Mouse (Mus musculus) left cerebral cortex, postnatal 25 days (tissue): Measurements from ENCODE around the gene Mrpl43. TPM values are rescaled to one million over a fixed set of nuclear protein-coding genes. Genes with fewer than 3 reads are reported as not detected.
"Not testable (repeated sequence)": the region's sequence is repeated elsewhere in the genome, so short reads cannot be mapped to it uniquely, and the experiment has no call there.

Source experiments
- DNase-seq, 2 experiments: peaks; one replicate each; pipeline ENCODE4 v3.0.0; 2022; ENCODE audit warnings: low spot score in 2 of 2, mixed read lengths in 1 of 2
- intact Hi-C: fragments of 180-260 bp; cut with DNase I; formaldehyde crosslinking; loops from one replicate; pipeline ENCODE4 v1.15.1; 2025
- total RNA-seq, 2 experiments: library from RNA; stranded (reverse); gene quantifications; 2 replicates each; pipeline ENCODE4 v1.2.3; 2021

Gene Mrpl43
- 10 to 100 TPM; 40.2 to 44.2 TPM for total RNA-seq

DNA sequence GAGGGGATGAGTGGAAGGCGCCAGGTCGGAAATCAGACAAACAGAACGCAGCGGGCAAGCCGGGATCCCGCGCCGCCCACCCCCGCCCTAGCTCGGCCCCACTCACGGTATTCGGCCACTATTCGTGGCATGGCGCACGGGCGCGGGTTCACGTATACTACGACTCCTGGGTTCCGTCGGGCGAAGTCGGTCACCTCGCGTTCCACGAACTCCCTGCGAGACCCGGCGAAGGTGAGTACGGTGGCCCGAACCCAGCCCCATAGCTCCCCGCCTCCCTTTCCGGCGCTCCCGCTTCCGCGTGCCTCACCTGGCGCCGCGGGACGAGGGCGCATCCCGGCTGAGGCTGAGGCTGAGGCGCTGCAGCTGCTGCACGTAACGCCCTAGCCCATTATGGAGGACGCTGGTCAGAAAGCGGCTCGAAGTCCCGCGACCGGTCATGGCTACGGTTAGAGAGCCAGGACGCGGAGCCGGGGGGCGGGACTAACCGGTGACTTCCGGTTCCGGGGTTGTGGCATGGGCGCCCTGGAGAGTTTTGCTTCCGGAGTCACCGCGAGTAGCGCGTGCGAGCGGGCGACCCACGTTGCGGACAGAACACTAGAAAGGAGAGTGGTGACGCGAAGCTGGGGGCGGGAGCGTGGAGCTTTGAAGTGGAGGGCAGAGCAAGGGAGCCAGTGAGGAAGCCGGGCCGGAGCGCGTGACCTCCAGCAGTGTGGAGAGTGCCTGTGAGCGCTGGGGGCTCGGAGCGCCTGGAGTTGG lies at the start of gene Mrpl43:
Mrpl43 (minus strand) TSS at position 486 of the 756 bp plus-strand sequence.
- peak; percentile 96 to 98 for DNase-seq
- intact Hi-C loops = no loop called here

DNA sequence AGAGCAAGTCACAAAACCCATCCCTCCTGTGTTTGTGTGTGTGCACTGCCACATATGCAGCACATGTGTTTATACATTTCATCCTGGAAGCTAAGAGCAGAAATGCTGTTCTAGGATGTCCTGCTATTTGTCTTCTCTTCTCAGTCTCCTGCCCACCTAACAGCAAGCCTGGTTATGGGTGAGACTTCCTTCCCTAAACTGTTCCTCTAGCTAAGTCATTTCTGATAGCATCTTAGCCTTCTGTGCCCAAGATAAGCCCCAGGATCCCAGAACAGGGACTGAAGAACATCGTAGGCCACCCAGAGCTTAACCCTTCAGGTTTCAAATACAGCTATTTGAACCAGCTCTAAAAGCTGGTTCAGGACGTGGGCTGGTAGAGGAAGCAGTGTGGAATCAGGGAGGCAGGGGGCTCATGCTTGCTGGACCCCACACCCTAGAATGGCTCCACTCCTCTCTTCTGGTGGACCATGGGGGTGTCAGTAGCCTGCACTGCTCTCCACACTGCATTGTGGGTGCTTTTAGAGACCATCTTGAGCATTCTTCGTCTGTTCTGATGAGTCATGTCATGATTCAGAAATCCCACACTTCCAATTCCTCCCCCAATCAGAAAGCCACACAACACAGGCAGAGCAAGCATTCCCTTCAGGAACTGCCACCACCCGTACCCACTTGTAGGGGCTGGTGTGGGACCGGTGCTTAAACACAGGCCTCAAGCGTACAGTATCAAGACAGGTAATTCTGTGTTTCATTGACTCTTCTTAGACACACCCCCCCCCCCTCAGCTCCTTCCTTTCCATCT lies 48.8 kb upstream of the Mrpl43 start:
- DNase-seq = peak in 1 of 2 experiments; percentile 86
- intact Hi-C loops = no loop called here

DNA sequence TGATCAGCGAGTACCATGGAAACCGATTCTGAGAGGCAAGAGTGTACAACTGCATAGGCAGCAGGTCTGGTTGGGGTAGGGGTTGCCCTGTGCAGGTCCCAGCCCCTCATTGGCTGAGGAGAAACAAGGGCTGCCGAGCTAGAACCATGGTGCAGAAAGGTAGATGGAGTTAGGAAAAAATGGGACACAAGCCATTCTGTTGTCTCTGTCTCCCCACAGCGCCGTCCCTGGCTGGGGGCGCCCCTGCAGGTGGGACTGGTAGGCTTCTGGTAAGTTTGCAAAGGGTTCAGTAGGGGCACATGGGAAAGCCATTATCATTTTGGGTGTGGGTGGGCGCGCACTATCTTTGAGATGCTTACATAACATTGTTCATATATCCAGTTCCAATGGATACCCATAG lies 47.2 kb upstream of the Mrpl43 start:
- DNase-seq = no peak
- intact Hi-C loops = no loop called here

DNA sequence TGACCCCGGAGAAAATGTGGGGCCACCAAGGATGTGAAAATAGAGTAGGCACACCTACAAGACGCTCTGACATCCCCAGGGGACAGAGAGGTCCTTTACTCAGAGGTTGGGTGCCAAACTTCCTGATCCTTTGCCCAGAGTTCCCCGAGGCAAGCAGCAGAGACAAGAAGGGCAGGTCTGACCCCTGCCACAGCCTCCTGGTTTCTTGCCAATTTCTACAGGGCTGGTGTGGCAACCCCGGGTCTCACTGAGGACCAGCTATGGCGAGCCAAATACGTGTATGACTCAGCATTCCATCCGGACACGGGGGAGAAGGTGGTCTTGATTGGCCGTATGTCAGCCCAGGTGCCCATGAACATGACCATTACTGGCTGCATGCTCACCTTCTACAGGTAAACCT lies 43.3 kb upstream of the Mrpl43 start:
- intact Hi-C loops = loop anchor here (5.0 kb wide), 1 partner anchor 117 kb away; the partner anchor contains the start of gene Slf2
- DNase-seq = no peak

DNA sequence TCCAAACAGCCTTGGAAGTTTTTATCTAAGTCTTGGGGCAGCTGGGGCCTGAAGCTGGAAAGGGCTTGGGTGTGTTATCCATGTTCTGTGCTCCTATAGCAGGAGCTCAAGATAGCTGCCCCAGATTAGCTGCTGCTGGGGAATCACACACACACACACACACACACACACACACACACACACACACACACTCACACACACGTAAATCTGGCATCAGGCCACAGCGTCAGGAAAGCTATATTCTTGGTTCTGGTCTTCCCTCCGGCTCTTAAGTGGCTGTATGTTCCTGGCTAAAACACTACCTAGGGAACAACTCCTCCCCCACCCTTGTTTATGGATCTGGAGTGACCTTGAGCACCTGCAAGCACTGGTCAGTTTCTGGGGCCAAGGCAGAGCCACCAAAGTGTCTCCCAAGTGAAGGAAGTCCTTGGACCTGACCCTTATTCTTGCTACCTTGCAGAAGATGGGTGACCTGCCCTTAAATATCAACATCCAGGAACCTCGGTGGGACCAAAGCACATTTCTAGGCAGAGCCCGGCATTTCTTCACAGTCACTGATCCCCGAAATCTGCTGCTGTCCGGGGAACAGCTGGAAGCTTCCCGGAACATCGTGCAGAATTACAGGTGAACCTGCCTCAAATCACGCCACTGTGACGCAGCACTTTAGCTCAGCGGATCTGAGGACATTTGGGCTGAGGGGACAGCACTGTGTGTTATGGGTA lies 42.6 kb upstream of the Mrpl43 start:
- intact Hi-C loops = loop anchor here (1.0 to 5.0 kb wide), 2 partner anchors 32 to 117 kb away; partner anchors contain the start of gene Slf2
- DNase-seq = no peak

DNA sequence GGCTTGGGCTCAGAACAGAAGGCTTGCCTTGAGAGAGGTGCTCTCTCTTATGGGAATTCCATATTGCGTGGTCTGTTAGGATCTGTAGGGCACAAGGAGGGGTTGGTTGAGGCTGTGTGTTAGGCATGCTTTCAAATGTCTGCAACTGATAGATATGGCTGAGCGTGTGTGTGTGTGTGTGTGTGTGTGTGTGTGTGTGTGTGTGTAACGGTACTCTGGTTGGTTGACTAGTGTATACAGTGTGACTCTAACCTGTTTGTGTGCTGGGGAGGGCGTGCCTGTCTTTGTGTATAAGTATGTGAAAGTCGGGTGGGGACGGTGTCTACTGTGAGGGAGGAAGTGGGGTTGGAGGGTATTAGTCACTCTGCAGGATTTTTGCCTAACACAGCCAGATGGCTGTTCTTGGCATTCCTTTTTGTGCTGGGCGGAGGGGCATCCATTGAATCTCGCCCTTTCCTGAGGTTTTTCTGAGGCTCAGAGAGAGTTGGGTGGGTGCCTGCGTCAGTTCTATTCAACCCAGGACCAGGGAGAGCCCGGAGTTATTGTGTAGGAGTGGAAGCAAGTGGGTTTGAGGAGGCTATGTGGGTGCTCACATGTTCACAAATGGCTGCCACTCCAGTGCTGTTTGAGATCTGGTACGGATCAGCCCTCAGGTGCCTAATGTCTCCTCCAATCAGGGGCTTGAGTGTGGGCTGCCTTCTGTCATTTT lies 41.8 kb upstream of the Mrpl43 start:
- DNase-seq = peak; percentile 76 to 98
- intact Hi-C loops = loop anchor here (1.0 to 5.0 kb wide), 2 partner anchors 31 to 116 kb away; partner anchors contain the start of gene Slf2

DNA sequence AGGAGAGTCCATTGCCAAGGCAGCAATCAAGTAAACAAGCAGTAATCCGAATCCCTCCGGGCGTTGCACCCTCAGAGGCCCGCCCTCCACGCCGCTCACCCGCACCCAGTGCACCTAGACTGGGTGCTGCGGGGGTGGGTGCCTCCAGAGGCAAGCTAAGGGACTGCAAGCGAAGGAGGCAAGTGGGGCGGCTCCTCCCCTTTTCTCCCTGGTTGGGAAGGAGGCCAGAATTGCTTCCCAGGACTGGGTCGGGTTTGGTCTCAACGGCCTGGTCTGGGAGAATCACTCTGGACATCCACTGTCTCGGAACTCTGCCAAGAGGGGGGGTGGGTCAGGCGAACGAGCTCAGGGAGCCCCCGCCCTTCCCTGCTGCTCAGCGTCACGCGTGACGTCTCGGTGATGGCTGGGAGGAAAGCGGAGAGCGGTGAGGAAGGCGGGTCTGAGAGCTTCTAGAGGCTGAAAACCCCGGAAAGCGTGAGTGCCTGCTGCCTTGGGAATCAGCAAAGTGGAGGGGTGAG lies 41.2 kb upstream of the Mrpl43 start, which contains the start of gene Sfxn3:
Sfxn3 (plus strand) TSS at position 87 of the 518 bp plus-strand sequence.
- intact Hi-C loops = loop anchor here (5.0 kb wide), 1 partner anchor 115 kb away; the partner anchor contains the start of gene Slf2
- peak; percentile 92 to 96 for DNase-seq

DNA sequence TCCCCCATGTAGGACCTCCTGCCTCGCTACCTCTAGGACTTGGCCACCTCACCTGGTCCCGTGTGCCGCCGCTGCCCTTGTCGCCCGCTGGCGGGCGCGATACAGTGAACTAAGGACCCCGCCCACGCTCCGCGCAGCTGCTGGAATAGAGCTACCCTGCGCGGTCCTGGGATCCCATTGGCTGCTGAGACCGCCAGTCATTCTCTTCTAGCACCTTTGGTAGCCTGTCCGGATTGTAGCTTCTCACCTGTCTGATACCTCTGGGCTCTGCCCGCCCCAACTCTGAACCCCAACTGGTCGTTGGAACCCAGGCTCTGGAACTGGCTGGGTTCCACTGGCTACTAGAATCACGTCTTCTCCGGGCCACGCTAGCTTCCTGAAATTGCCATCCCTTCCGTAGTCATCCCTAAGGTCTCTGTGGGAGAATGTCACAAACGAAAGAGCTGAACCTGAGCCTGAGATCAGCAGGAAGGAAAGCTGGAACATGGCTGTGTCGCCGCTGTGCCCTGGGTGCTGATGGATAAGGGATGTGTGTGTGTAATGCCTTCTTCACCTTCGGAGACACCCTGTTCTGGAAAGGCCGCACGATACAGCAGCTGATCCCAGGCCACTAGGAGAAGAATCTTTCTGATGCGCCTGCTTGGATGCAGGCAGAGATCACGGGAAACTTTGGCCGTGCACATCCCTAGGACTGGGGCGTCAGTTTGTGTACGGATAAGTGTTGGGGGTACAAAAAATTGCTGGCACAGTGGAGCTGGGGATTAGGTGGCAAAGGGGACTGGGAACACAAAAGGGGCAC lies 40.5 kb upstream of the Mrpl43 start:
- intact Hi-C loops = loop anchor here (5.0 kb wide), 1 partner anchor 114 kb away; the partner anchor contains the start of gene Slf2
- peak; percentile 88 to 89 for DNase-seq

DNA sequence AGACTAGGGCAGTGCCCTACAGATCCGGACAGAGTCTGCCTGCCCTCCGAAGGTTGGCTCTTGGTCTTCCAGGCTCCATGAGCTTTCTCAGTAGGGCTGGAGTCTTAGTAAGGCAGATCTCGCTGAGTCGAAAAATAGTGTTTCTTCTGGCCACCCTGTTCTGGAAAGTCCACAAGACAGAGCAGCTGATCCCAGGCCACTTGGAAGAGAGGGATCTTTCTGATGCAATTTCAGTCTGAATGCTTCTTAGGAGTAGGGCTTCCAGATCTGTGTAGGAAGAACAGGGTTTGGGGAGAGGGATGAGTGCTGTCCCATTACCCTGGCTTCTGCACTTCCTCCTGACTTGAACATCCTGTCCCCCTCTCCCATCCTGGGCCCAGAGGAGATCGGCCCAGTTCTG lies 39.4 kb upstream of the Mrpl43 start, which contains the start of gene Pdzd7:
Pdzd7 (minus strand) TSS at position 67 of the 400 bp plus-strand sequence.
- DNase-seq = no peak
- intact Hi-C loops = loop anchor here (5.0 kb wide), 1 partner anchor 113 kb away; the partner anchor contains the start of gene Slf2

DNA sequence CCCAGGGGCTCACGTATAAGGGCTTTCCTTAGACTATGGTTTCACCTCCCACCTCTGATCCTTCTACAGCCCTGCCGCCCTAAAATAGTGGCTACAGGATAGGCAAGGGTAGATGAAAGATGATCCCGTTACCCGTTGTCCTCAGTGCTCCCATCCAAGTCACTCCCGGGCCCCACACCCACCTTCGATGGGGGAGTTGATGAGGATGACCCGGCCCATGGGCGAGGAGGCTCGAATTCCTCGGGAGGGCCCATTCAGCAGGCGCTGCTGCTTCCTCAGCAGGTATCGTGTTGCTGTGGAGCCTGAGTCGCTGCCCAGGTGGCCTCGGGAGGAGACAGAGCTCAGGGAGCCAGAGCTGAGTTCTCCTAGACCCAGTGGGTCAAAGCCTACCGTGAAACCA lies 39.0 kb upstream of the Mrpl43 start:
- no peak for DNase-seq
- intact Hi-C loops = loop anchor here (5.0 kb wide), 1 partner anchor 113 kb away; the partner anchor contains the start of gene Slf2

DNA sequence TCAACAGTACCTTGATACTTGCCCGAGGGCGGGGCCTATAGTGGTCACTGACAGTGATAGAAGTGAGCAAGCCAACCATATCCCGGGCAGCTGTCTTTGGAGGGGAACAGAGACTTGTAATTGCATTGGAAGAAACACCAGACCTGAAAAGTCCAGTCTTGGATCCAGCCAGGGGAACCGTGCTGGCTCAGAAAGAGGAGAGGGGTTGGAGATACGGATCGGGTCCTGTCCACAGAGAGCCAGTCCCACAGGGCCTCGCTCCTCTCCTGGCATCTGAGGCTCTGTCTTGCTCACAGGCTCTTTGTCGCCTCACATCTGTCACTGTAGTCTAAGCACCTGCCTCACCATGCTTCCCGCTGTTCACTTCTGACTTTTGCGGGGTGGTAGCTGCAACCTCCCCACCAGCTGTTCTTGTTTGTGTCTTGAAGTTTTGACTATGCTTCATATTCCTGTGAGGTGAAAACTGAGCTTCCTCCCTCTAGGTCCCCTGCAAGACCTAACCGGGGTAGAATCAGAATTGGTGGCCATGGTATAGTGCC lies 38.2 kb upstream of the Mrpl43 start:
- DNase-seq = no peak
- intact Hi-C loops = no loop called here

DNA sequence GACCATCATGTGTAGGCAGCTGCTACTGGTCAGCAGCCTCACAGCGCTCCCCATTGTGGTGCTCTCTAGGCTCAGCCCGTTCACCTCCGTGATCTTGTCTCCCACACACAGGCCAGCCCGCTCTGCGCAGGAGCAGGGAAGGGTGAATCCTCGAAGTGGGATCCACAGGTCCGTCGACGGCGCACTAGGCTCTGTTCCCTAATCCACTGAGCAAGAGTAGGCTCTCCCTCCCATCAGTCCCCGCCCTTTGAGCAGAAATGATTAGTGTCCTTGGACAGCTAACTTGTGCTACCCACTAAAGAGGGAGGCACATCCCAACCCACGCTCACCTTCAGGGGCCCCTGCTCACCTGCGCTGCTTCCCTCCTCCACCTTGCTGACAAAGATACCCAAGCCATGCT lies 34.0 kb upstream of the Mrpl43 start:
- no peak for DNase-seq
- intact Hi-C loops = no loop called here

DNA sequence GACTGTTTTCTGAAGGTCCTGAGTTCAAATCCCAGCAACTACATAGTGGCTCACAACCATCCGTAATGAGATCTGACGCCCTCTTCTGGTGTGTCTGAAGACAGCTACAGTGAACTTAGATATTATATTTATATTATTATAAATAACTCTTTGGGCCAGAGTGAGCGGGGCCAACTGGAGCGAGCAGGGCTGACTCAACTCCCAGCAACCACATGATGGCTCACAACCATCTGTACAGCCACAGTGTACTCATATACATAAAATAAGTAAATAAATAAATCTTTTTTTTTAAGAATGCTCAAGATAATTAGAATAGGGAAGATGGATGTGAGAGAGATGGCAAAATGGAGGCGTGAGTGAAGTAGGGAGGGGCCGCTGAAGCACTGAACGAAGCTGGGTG lies 32.0 kb upstream of the Mrpl43 start:
- intact Hi-C loops, DNase-seq: not testable (repeated sequence)

DNA sequence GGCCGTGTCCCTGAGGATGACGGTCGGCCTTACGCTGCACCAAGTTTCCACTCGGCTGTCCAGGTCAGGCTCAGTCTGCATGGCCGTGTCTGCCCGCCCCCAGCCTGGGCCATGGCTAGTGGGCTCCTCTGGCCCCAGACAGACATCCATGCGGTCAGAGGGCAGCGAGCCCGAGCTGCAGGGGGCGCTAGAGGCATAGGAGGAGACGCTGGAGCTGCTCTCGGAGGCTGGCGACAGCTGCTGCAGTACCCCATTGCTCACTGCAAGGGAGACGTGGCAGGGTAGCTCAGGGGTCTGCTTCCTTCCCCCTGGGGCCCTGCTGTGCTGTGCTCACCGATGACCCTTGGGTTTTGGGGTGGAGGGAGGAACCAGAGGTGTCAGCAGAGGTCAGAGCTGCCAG lies 30.6 kb upstream of the Mrpl43 start:
- intact Hi-C loops = no loop called here
- no peak for DNase-seq

DNA sequence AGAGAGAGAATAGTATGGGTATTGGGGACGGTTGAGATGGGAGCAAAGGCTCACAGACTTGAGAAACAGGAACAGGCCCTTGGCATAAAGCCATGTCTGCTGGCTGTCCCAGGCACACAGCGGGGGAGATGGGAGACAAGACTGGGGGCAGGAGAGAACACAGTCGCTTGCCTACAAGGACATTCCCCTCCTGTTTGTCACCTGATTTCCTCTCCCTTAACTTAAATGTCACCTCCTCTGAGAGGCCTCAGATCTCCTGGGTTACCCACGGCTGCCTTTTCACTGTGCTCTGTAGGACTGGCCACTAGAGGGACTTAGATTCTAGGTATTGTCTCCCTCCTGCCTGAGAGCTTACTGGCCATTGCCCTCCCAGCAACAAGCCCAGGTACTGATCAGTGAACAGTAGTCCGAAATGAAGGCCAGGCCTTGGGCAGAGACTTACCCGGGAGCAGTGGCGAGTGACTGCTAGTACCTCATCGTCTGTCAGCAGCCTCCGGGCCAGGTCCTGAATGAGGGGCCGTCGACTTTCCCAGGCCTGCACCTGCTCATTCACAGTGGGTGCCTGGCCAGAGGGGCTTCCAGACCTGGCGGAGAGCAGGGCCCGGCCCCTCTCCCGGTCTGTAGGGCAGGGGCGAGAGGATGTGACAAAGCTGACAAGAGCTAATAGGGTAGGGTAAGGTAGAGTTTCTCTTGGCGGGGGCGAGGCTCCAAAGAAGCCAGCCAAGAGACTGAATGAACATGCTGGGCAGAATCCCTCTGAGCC lies 26.5 kb upstream of the Mrpl43 start:
- intact Hi-C loops = loop anchor here (5.0 kb wide), 1 partner anchor 100 kb away; the partner anchor contains the start of gene Slf2
- no peak for DNase-seq

DNA sequence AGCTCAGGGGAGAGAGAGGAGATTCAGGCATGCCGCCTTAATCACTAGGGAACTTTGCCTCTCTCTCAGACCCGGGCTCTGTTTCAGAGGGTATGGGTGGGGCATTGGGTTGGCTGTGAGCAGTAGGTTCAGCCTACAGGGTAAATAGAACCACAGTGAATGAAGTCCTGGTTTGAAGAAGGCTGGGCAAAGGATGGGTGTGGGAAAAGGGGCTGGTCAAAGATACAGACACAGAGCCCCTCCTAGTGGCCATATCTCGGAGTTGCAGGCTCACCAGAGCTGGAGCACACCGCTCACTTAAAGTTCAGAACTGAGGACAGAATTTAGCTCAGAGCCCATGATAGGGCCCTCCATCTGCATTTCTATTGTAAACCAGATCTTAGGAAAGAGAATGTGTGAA lies 25.5 kb upstream of the Mrpl43 start:
- intact Hi-C loops = loop anchor here (1.0 to 5.0 kb wide), 2 partner anchors 19 to 99 kb away; partner anchors contain the start of gene Slf2
- DNase-seq = peak; percentile 68 to 80
